8 mouse cellular contexts compared by ENCODE assay signal in the genomic region with DNA sequence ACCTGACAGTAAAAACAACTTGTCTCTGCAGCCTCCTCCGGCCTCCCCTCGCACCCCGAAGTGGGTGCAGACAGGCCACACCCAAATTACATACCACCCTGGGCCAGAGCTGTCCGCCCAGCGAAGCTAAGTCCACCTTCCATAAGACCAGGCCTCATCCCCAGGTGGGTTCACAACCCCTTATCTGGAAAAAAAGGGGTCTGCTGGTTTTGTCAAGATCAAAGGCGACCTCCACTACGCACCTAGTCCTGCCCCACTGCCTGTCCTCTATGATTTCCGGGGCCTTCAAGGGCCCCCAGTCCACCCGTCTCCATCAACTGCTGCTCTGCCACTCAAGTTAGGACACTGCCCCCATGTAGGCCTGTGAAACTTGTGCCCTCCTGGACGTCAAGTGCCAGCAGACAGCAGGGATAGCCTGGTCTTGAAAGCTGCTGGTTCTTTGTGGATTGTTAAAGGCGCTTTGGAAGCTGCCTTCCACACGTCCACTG. TPM values are rescaled to one million over a fixed set of nuclear protein-coding genes. Genes with fewer than 3 reads are reported as not detected.
DNase-seq lines count a peak whose midpoint lies in the region; ATAC-seq lines count a peak whose summit lies in the region.

No protein-coding gene starts in this region.

- peaks cover 83% of the 10 kb centered on the region for H3K79me2 ChIP-seq in macrophage (ENCODE audit: inconsistent target)

- H3K4me1 ChIP-seq in kidney, embryonic 14.5 days (ENCODE audit: control insufficient read depth, insufficient read depth, low read length) = peaks cover 76% of the 10 kb centered on the region

- H3K4me2 ChIP-seq in kidney, embryonic 14.5 days (replicated peaks; ENCODE audit: low read depth, low read length) = peak overlapping the region; percentile 66

- no peak for DNase-seq in kidney, adult 9 months
- DNase-seq in R1 (ENCODE audit: low read depth, low spot score) = peak; percentile 35
- peak; percentile 43 for DNase-seq in heart, postnatal 4 days
- peak; percentile 69 for DNase-seq in thymus, postnatal 25 days
- DNase-seq in adrenal gland, postnatal 10 days = no peak
- no peak for DNase-seq in natural killer cell, adult 2 months (ENCODE audit: low spot score in 2 of 2)

- no peaks in the 10 kb centered on the region for H3K9me3 ChIP-seq in kidney, embryonic 14.5 days (ENCODE audit: control insufficient read depth, low read length)

- H3K4me3 ChIP-seq in kidney, embryonic 14.5 days (ENCODE audit: low read length) = peak overlapping the region; percentile 34
- H3K4me3 ChIP-seq in macrophage (ENCODE audit: inconsistent target) = peak overlapping the region; percentile 98

- 64% methylated on average over 12 of the region's 12 CpGs for WGBS in kidney, embryonic 14.5 days
- WGBS in macrophage (ENCODE audit: missing documents) = 1% methylated on average over 12 of the region's 12 CpGs

- no peak for ATAC-seq in kidney, embryonic 14.5 days (ENCODE audit: low FRiP score, low TSS enrichment)

- H3K36me3 ChIP-seq in kidney, embryonic 14.5 days (ENCODE audit: control insufficient read depth, insufficient read depth, low read length) = no peaks in the 10 kb centered on the region
- H3K36me3 ChIP-seq in macrophage (ENCODE audit: inconsistent target) = no peaks in the 10 kb centered on the region

- peak overlapping the region; percentile 60 for H3K9ac ChIP-seq in kidney, embryonic 14.5 days (ENCODE audit: low read depth, low read length)

- H3K27me3 ChIP-seq in kidney, embryonic 14.5 days (ENCODE audit: control insufficient read depth, insufficient read depth, low read length) = no peaks in the 10 kb centered on the region

- peak overlapping the region; percentile 99 for H3K27ac ChIP-seq in kidney, embryonic 14.5 days (ENCODE audit: low read depth, low read length)
- H3K27ac ChIP-seq in macrophage = peak overlapping the region; percentile 100

RNA-seq across cellular contexts. Expression of a gene that starts 30.2 kb away (rescaled TPM):
- polyA plus RNA-seq in kidney, embryonic 14.5 days (2014; fragmentation: Nextera tagmentation; extraction: Ambion mirVana) = 17.4 and 26.5 TPM in 2 replicates
- total RNA-seq in heart, postnatal 4 days (2021) = 10 to 100 TPM; 18.6 to 20.9 TPM
- 10 to 100 TPM in 20 of 26 experiments, 1 to 10 TPM in 6; 4.2 to 72.2 (median 26.5) TPM for total RNA-seq in macrophage (2018; cell fraction: chromatin; rRNA removed)
- 10 to 100 TPM; 14.6 to 30.6 (median 23.5) TPM for total RNA-seq in macrophage (2018; cell fraction: cytosol; rRNA removed)
- 10 to 100 TPM in 25 of 26 experiments, 1 to 10 TPM in 1; 8.8 to 44.5 (median 22.9) TPM for total RNA-seq in macrophage (2018; cell fraction: nucleus; rRNA removed)
- polyA plus RNA-seq in macrophage (2018) = 8.1 to 26.2 TPM (median 19.8 TPM) in 3 replicates
- total RNA-seq in adrenal gland, postnatal 10 days (2021) = 10 to 100 TPM; 29.0 to 34.8 TPM

RNA-seq across cellular contexts. Expression of a gene that starts 32.7 kb away (rescaled TPM):
- 3.3 and 3.5 TPM in 2 replicates for polyA plus RNA-seq in kidney, embryonic 14.5 days (2014; fragmentation: Nextera tagmentation; extraction: Ambion mirVana)
- total RNA-seq in heart, postnatal 4 days (2021) = 1 to 10 TPM; 5.4 to 6.2 TPM
- total RNA-seq in macrophage (2018; cell fraction: chromatin; rRNA removed) = 100 to 1,000 TPM in 13 of 26 experiments, 10 to 100 TPM in 11, 1 to 10 TPM in 2; 8.2 to 252 (median 93.8) TPM
- 10 to 100 TPM; 23.1 to 86.6 (median 55.7) TPM for total RNA-seq in macrophage (2018; cell fraction: cytosol; rRNA removed)
- total RNA-seq in macrophage (2018; cell fraction: nucleus; rRNA removed) = 100 to 1,000 TPM in 15 of 26 experiments, 10 to 100 TPM in 11; 18.0 to 263 (median 107) TPM
- 44.6 to 74.8 TPM (median 53.2 TPM) in 3 replicates for polyA plus RNA-seq in macrophage (2018)
- 10 to 100 TPM; 13.4 to 14.2 TPM for total RNA-seq in adrenal gland, postnatal 10 days (2021)

RNA-seq across cellular contexts. Expression of a gene that starts 49.1 kb away (rescaled TPM):
- polyA plus RNA-seq in kidney, embryonic 14.5 days (2014; fragmentation: Nextera tagmentation; extraction: Ambion mirVana) = 2.9 and 4.0 TPM in 2 replicates
- 1 to 10 TPM; 2.0 TPM for total RNA-seq in heart, postnatal 4 days (2021)
- total RNA-seq in macrophage (2018; cell fraction: chromatin; rRNA removed) = 1 to 10 TPM; 1.4 to 4.4 (median 2.5) TPM
- total RNA-seq in macrophage (2018; cell fraction: cytosol; rRNA removed) = under 1 TPM in 24 of 26 experiments, not detected in 2; 0.07 to 0.34 (median 0.16) TPM
- 1 to 10 TPM in 25 of 26 experiments, under 1 TPM in 1; 0.81 to 6.3 (median 2.3) TPM for total RNA-seq in macrophage (2018; cell fraction: nucleus; rRNA removed)
- polyA plus RNA-seq in macrophage (2018) = 0.16 to 0.59 TPM (median 0.16 TPM) in 3 replicates
- total RNA-seq in adrenal gland, postnatal 10 days (2021) = 1 to 10 TPM; 1.6 to 1.9 TPM

Comparison
In these comparisons a context has a peak if more than half of its experiments do, and no peak if none do; other contexts are left out.
1. DNase-seq: peak in R1 (single experiment), heart, postnatal 4 days (single experiment) and thymus, postnatal 25 days (single experiment); none in kidney, adult 9 months (single experiment), adrenal gland, postnatal 10 days (single experiment) and natural killer cell, adult 2 months (0 of 2).